Mouse (Mus musculus) neural tube, embryonic 10.5 days (tissue): ENCODE measurements around the gene Crybb2.
"Not testable (repeated sequence)": the region's sequence is repeated elsewhere in the genome, so short reads cannot be mapped to it uniquely, and the experiment has no call there.

Experiments used
- DNase-seq: peaks from one replicate; pipeline ENCODE4 v3.0.0-alpha.2; 2017; ENCODE audit warnings: low spot score; ENCODE audit errors: extremely low spot score

The Crybb2 gene

DNA sequence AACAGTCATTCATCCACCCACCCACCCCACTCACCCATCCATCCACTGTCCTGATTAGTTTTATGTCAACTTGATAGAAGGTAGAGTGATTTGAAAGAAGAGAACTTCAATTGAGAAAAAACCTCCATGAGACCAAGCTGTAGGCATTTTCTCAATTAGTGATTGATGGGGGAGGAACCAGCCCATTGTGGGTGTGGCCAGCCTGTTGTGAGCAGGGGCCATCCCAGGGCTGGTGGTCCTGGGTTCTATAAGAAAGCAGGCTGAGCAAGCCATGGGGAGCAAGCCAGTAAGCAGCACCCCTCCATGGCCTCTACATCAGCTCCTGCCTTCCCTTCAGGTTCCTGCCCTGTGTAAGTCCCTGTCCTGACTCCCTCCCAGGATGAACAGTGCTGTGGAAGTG is at the start of gene Crybb2:
Crybb2 (minus strand) TSS at position 101 of the 400 bp plus-strand sequence.
- no peak for DNase-seq

DNA sequence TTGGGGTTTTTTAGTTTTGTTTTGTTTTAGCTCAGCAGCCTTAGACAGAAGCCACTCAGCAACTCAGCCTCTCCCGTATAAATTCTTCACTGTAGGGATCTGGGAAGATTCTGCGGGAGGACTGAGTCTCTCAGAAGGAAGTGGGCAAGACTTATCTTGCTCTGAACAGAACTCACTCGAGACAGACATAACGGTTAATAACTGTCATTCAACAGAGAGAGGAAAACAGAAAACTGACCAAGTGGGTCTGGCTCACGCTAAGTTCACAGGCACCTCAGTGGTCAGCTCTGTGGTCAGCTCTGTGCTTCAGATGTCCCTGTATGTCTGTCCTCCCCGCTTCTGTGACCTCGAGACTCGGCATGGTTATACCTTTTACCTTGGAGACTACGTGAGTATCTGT is 49.4 kb upstream of the Crybb2 start:
- no peak for DNase-seq

DNA sequence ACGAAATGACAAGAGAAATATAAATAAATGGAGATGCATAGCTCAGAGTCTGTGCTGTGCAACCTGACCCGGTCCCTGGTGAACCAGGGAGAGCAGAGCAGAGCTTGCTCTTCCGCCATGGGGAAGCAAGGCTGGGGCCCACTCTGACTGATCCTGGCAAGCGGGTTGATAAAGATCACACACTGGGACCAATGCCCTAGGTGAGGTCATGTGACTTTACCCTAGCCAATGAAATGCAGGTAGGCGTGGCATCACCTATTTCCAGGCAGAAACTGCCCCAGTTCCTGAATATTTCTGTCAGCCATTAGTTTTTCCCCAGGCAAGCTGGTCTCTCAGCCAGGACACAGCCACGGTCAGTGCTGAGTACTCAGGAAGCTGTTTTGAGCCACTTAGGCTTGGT is 48.8 kb upstream of the Crybb2 start:
- DNase-seq: no peak

DNA sequence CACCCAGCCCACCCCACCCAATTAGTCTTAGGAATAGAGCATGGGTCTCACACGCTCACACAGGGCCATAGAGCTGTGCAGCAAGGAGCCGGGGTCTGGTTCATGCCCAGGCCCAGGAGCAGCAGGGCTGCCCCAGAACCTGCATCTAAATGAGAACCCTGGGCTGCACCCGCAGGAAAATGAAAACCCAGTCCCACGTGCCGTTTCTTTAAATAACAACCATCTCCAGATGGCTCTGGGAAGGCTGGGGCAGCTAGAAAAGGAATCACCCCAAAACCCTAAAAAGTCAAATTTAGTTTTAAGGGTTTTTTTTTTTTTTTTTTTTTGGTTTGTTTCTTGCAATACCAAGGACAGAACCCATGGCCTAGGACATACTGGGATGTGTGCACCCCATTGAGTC is 47.4 kb upstream of the Crybb2 start:
- DNase-seq: no peak

DNA sequence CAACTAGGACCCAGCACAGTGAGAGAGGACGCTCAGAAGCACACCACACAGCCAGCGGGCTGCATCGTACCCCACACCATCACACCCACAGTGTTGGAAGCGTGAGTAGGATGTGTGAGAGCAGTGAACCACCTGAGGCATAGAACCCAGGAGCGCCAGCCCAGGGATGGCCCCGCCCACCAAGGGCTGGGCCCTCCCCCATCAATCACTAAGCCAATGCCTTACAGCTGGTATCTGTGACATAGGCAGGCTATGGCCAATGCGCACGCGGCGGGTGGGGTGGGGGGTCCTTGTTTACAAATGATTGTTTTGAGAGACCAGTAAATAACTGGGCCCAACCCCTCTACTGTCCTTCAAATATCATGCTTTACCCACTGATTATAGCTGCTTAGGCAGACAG is 46.0 kb upstream of the Crybb2 start:
- no peak for DNase-seq

DNA sequence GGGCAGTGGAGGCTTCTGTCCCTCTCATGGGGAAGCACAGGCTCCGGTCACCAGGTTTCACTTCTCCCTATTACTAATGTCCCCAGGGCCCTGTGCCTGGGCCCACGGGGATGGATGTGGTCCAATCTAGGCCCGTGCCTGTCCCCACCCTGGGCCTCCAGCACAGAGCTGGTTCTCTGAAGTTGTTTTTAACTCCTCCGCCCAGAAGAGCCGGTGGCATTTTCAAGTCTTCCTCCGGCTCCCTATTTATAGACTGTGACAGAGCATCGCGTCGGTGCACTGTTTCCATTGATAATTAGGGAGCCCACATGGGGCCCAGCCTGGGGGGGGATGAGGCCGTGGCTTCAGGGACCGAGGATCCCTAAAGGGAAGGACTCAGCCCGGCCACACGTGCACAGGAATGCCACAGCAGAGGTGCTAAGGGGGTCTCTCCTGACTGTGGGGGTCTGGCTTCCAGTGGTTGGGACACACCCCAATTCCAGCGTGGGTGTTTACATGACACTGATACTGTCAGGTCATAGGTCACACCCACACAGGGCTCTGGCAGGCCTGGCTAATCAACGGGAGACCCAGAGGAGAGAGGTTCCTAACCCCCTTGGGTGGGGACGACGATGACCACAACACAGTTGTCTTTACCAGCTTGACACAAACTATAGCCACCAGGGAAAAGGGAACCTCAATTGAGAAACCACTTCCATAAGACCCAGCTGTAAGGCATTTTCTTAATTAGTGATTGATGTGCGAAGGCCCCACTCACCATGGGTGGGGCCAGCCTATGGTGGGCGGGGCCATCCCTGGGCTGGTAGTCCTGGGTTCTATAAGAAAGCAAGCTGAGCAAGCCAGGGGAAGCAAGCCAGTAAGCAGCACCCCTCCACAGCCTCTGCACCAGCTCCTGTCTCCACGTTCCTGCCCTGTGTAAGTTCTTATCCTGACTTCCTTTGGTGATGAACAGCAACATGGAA is 44.6 kb upstream of the Crybb2 start:
- DNase-seq: no peak

DNA sequence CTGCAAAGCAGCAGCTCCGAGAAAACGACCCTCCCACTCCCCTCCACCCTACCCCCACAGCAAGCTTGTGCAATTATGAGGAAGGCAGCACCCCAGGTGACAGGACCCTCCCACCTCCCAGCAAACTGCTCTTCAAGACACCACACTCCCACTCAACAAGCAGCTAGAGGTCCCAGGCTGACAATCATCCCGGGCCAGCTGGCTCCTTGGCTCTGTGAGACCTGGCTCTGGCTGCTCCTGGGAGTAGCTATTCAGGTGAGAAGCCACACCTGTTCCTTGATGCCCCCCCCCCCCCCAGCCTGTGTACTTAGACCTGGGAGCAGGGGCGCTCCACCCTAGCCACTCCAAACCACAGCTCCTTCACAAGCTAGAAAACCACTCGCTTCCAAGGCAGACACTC is 43.2 kb upstream of the Crybb2 start:
- no peak for DNase-seq

DNA sequence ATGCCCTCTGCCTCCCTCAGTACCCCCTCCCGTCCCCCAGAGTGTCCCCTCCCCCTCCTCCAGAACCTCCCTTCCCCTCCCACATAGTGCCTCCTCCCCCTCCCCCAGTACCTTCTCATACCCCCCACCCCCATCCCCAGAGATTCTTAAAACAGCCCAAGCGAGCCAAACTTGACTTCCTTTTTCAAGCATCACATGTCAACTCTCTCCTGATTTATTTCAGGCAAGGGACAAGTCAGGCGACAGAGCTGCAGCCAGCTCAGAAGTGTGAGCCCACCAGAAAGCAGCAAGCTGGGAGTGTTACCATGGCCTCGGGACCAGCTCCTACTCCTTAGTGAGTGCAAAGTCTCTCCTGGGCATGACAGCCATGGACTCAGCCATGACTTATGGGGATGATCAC is 41.4 kb upstream of the Crybb2 start:
- no peak for DNase-seq

DNA sequence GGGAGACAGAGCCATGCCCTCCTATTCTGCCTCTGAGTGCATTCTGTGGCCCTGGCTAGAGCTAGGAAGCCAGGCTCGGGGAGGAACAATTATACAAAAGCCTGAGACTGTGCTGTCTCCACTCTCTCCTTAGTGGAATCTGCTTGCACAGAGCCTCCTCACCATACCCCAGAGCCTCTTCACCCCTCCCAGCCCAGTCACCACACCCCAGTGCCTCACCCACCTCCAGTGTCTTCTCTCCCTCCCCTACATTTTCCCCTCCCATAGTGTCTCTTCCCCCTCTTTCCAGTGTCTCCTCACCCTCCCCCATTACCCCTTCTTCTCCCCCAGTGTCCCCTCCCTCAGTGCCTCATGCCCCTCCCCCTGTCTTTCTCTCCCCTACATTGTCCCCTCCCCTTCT is 41.0 kb upstream of the Crybb2 start:
- DNase-seq: no peak

DNA sequence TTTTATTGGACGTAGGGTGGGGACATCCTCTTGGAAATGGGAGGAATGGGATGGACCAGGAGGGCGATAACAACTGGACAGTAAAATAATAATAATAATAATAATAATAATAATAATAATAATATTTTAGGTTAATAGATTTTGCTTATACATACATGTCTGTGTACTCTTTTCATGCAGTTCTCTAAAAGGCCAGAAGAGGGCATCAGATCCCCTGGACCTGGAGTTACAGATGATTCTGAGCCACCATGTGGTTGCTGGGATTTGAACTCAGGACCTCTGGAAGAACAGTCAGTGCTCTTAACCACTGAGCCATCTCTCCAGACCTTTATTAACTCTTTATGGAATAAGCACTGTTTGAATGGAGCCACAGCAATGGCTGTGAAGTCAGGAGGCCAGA is 39.7 kb upstream of the Crybb2 start:
- DNase-seq: not testable (repeated sequence)

DNA sequence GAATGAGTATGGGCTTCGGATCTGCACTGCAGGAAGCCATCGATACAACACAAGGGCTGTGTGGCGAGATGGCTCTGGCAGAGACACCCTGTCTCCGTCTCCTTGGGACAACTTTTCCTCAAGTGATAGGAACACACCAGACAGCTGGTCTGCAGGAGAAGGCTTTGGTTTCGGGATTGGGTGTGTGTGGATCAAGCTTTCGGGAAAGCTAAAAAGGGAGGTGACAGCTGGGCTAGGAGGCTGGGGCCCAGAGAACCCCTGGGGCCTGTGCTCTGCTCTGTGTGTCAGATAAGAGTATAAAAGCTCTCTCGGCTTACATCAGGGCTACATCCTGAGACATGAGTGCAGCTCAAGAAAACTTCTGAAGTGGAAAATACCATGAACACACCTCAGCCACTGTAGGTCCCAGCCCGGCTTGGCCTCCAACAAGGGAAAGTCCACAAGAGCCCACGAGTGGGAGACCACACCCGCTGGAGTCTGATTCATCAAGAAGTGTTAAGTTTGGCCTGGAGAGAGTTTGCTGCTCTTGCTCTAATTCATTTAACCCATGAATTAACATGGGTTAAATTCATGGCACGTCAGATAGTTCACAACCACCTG is 38.3 kb upstream of the Crybb2 start:
- no peak for DNase-seq

DNA sequence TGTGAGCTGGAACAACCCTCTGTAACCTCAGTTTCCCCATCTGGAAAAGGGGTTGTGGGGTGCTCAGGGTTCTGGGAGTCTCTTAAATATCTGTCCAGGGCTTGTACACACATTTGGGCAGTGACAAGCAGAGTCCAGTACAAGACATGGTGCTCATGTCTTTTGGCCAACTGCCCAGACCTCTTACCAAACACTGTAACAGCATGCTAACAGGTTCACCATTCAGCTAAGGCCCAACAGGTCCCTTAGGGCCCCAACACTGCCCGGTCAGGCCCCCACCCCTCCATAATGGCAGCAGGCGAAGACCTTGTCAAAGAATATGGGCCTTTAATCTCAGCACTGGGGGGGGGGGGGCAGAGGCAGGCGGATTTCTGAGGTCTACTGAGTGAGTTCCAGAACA is 37.8 kb upstream of the Crybb2 start:
- DNase-seq: no peak

DNA sequence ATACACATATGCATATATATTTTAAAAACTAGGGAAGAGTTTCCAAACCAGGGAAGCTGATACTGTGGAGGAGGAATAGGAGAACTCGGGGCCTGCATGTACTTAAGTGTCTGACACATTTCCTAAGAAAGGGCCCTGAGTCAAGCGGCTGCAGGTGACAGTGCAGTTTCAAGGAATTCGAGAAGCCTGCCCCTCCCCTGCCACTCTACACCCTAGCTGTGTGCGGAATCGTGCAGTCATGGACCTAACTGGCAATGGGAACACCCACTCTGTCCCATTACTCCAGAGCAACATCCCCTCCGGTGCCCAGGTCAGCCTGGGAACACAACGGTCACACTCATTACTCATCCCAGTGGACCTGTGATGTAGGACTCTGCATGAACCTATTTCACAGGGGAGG is 36.7 kb upstream of the Crybb2 start:
- DNase-seq: no peak

DNA sequence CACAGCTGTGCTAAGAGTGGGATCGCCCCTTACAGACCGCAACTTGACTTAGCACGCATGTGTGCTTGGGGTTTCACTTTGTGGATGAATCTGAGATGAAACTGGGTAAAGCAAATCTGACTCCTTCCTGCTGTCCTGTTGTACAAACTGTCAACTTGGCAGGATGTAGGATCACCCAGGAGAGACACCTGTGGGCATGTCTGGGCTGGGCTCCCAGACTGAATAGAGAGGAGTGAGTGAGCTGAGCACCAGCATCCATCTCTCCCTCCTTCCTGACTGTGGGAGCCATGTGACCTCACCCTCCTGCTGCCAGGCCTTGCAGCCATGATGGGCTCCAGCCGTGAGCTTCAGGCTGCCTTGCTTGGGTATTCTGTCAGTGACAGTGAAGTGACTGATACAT is 35.6 kb upstream of the Crybb2 start:
- no peak for DNase-seq

DNA sequence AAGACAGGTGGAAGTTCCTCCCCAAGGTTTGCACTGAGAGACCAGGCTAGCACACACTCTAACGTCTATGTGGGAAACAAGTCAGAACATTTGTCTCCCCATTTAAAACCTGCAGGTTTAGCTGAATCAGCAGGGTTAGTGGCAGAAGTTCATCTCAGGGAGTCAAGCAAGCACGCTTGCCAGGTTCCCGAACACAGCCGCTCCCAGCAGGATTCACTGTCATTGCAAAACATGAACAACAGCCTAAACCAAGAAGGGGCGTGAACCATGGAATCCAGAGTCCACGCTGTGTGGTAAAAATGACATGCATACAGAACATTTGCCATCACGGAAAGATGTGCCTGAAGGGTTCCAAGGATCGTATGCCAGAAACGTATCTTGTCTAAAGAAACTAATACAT is 35.1 kb upstream of the Crybb2 start:
- DNase-seq: no peak

DNA sequence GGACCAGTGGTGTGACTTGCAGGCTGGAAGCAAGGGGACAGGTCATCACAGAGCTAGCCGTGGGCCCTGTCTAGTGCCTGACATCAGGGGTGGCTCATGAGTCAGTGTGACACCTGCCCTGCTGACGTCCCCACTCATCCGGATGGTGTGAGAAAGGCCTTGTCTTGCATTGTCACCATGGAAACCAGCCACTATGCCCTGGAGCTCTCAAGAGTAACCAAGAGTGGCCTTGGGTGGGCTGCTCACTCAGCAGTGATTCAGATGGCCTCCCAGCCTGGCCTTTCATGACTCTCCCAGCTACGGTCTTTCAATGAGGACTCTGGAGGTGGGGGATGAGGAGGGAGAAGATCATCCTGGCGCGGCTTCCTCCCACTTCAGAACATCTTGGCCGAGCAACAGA is 32.5 kb upstream of the Crybb2 start:
- no peak for DNase-seq

DNA sequence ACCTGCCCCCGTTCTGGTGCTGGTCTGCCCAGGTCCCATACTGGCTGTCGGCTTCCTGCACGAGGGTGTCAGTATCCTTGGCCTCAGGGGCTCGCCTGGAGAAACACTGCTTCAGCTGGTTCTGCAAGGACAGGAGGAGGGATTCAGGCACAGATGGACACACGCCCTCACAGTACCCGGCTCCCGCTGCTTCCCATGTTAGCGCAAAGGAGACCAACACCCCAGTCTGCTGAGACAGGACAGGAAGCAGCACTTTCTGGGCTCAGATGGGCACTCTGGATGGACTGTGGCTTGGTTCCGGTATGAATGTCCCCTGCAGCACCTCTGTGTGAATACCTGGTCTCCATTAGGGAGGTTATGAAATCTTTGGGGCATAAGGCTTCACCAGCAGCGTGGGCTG is 31.5 kb upstream of the Crybb2 start:
- no peak for DNase-seq

DNA sequence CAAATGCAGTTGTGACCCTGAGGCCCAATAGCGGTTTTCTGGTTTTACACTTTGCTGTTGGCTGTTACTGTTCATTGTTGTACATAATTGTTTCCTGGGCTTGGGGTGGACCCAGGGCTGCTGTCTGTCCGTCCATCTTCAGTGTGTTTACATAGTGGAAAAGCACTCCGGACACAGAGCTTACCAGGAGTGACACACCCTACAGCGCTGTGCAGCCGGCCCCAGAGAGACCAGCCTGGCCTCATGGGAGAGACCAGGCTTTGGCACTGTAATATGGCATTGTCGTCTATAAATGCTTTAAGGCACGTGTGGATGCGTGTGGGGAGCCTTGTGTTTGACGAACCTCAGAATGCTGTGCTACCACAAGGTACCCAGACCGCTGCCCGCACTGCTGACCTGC is 30.5 kb upstream of the Crybb2 start:
- DNase-seq: no peak

DNA sequence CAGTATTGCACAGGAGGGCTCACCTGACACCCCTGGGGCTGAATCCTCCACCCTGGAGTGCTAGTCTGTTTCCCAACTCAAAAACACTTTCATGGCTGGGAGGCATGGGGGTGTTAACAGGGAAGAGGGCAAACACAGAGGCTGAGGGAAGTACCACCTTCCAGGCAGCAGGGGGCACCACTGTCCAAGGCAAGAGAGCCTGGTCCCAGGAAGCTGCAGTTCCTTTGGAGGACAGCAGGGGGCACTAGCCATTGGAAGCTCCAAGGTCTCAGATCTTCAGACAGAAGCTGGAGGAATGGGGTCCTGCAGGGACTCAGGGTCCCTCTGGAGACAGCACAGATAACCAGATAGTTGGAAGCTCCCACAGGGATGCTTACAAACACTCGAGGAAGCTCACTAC is 29.6 kb upstream of the Crybb2 start:
- DNase-seq: peak; percentile 94

DNA sequence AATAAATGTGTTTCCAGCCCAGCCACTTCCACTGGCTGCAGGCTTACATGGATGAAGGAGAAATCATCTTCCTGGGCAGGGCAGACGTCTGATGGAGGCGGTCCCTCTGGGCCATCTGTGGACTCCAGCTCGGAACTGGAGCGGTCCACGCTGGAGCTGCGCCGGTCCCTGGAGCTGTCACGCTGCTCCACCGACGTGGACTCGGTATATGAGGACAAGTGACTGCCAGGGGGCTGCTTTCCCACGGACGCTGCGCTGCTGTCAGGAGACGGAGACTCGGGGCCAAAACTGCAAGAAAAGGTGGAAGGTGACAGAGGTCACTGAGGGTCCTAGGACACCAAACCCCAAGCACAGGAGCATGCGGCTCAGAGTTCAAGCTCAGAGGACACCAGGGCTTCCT is 27.6 kb upstream of the Crybb2 start:
- no peak for DNase-seq

DNA sequence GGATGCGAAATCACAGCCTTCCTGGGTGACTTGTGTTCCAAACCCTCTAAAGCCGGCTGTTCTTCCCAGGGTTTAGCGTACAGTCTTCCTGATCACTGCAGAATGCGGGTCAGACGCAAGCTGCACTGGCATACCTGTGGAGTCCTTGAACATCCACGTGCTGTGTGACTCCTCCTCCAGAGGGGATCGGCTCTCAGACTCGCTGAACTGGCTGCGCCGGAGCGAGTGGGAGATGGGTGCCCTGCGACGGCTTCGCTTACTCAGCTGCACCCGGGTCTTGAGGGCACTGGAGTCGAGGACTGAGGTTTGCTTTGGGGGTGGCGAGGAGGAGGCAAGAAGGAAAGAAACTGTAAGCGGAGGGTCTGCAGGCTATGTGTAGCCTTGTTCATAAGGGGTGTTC is 25.5 kb upstream of the Crybb2 start:
- no peak for DNase-seq

DNA sequence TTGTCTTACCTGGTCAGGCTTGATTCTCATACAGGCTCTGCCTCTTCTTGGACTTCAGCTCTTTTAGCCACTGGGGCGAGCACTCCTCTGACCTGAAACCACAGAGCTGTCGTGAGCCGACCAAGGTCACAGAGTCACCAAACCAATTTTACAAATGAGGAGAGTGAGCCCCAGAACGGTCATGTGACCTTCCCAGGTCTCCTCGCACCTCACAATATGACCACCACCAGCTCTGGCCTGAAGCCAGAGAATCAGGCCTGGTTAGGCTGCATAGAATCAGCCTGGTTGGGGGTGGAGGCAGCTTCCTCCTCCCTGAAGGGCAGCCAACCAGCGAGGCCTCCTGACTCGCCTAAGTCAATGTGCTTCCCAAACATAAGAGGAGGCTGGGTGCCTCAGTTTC is 22.5 kb upstream of the Crybb2 start:
- no peak for DNase-seq

DNA sequence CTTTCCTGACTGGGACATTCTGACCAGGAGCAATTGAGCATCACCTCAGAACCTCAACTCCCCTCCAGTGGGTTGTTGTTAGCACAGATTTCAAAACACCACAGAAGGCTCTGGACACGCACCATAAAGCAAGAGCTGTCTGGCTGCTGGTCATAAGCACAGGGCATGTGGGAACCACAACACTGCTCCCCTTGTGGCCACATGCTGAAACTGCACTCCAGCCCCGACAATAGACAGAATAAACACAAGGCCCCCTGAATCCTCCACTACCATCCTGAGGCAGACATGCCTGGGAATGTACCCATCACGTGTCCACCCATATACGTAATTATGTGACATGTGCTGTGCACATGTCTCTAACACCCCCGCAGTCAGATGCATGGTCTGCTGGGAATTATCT is 21.2 kb upstream of the Crybb2 start:
- DNase-seq: peak; percentile 50
